Mouse (Mus musculus) stomach, embryonic 15.5 days (tissue): ENCODE measurements around the gene Kcna6. TPM values are rescaled to one million over a fixed set of nuclear protein-coding genes. Genes with fewer than 3 reads are reported as not detected.

Source experiments
- ATAC-seq: fragments of 200-750 bp; cut with Nextera tagmentation; 2 replicates; pipeline ENCODE4 v1.8.0; 2017; ENCODE audit warnings: low read depth, moderate number of reproducible peaks, moderate TSS enrichment; ENCODE audit not compliant: insufficient read depth, low FRiP score
- H3K27ac ChIP-seq: fragments of 300-500 bp; sonication (generic); 2 replicates; pipeline ENCODE4 v1.5.1; 2015; ENCODE audit warnings: mild to moderate bottlenecking, inconsistent platforms
- H3K27me3 ChIP-seq: fragments of 300-500 bp; sonication (generic); replicated peaks from 2 replicates; pipeline ENCODE4 v1.6.1; 2015; ENCODE audit warnings: inconsistent platforms
- H3K36me3 ChIP-seq: fragments of 300-500 bp; sonication (generic); 2 replicates; pipeline ENCODE4 v1.6.1; 2015; ENCODE audit warnings: inconsistent platforms
- H3K4me1 ChIP-seq: fragments of 300-500 bp; sonication (generic); 2 replicates; pipeline ENCODE4 v1.6.1; 2015; ENCODE audit warnings: inconsistent platforms
- H3K4me2 ChIP-seq: fragments of 300-500 bp; sonication (generic); 2 replicates; pipeline ENCODE4 v1.6.1; 2015; ENCODE audit warnings: mild to moderate bottlenecking, inconsistent platforms
- H3K4me3 ChIP-seq: fragments of 300-500 bp; sonication (generic); replicated peaks from 2 replicates; pipeline ENCODE4 v1.5.1; 2015; ENCODE audit warnings: inconsistent platforms
- H3K9ac ChIP-seq: fragments of 300-500 bp; sonication (generic); 2 replicates; pipeline ENCODE4 v1.6.1; 2015; ENCODE audit warnings: inconsistent platforms
- H3K9me3 ChIP-seq: fragments of 300-500 bp; sonication (generic); 2 replicates; pipeline ENCODE4 v1.6.1; 2016; ENCODE audit warnings: inconsistent platforms
- WGBS: fragments of 180-500 bp; shearing (Covaris S2); methylation state at CpG from one replicate; pipeline ENCODE4 v1.1.7; 2015; 5-methylcytosine and 5-hydroxymethylcytosine counted together
- polyA plus RNA-seq: library from polyadenylated mRNA; unstranded; fragments of >200 nt; fragmentation: Nextera tagmentation; extraction: Ambion mirVana; gene quantifications from 2 replicates; pipeline ENCODE4 v1.2.1, GENCODE M21; 2015

Kcna6 gene
- polyA plus RNA-seq, 1 experiment from 2014 or later: 2.8 TPM

GRCm38 (mm10) chr6:126718423-126719087, 21.9 kb downstream of the Kcna6 start:
- Histone ChIP-seq H3K9me3 (no peaks in the 10 kb centered on the region), H3K27ac (no peak overlapping the region), H3K4me1 (no peaks in the 10 kb centered on the region), H3K9ac (no peak overlapping the region), H3K27me3 (no peaks in the 10 kb centered on the region), H3K4me3 (no peak overlapping the region), H3K4me2 (no peak overlapping the region), H3K36me3 (no peaks in the 10 kb centered on the region)
- WGBS: 73% methylated on average over 12 of the region's 12 CpGs
- ATAC-seq: no peak

- Histone ChIP-seq H3K4me2 (no peak overlapping the region), H3K4me3 (no peak overlapping the region), H3K27ac (no peak overlapping the region), H3K36me3 (no peaks in the 10 kb centered on the region), H3K9ac (no peak overlapping the region), H3K27me3 (no peaks in the 10 kb centered on the region), H3K9me3 (no peaks in the 10 kb centered on the region), H3K4me1 (no peaks in the 10 kb centered on the region)
- 78% methylated on average over 6 of the region's 6 CpGs for WGBS
- ATAC-seq: no peak
Observed at GRCm38 (mm10) chr6:126712531-126712930, 27.9 kb downstream of the Kcna6 start.

GRCm38 (mm10) chr6:126705936-126706335, 34.5 kb downstream of the Kcna6 start:
- 54% methylated on average over 6 of the region's 6 CpGs for WGBS
- H3K36me3 ChIP-seq: no peaks in the 10 kb centered on the region
- H3K4me3 ChIP-seq: no peak overlapping the region
- ATAC-seq: no peak
- H3K27me3 ChIP-seq: peaks cover 3% of the 10 kb centered on the region; the same call in 1 of the 2 replicates
- no peak overlapping the region for H3K27ac ChIP-seq
- no peaks in the 10 kb centered on the region for H3K4me1 ChIP-seq
- H3K4me2 ChIP-seq: no peak overlapping the region
- H3K9me3 ChIP-seq: no peaks in the 10 kb centered on the region
- H3K9ac ChIP-seq: no peak overlapping the region

GRCm38 (mm10) chr6:126704430-126704829, 36.0 kb downstream of the Kcna6 start:
- Histone ChIP-seq H3K9me3 (no peaks in the 10 kb centered on the region), H3K27me3 (peaks cover 3% of the 10 kb centered on the region; the same call in 1 of the 2 replicates), H3K4me1 (no peaks in the 10 kb centered on the region), H3K36me3 (no peaks in the 10 kb centered on the region), H3K4me3 (no peak overlapping the region), H3K27ac (no peak overlapping the region), H3K9ac (no peak overlapping the region), H3K4me2 (no peak overlapping the region)
- ATAC-seq: no peak
- WGBS: 14% methylated on average over 4 of the region's 4 CpGs

GRCm38 (mm10) chr6:126702116-126702515, 38.4 kb downstream of the Kcna6 start:
- H3K9me3 ChIP-seq: no peaks in the 10 kb centered on the region
- H3K4me3 ChIP-seq: no peak overlapping the region
- WGBS: 1% methylated on average over 12 of the region's 12 CpGs
- H3K4me2 ChIP-seq: peak overlapping the region; percentile 39
- peak; percentile 37; the same call in 1 of the 2 replicates for ATAC-seq
- peaks cover 3% of the 10 kb centered on the region; the same call in 1 of the 2 replicates for H3K27me3 ChIP-seq
- no peak overlapping the region for H3K9ac ChIP-seq
- H3K36me3 ChIP-seq: no peaks in the 10 kb centered on the region
- H3K4me1 ChIP-seq: no peaks in the 10 kb centered on the region
- no peak overlapping the region for H3K27ac ChIP-seq

GRCm38 (mm10) chr6:126701196-126701595, 39.3 kb downstream of the Kcna6 start:
- H3K36me3 ChIP-seq: no peaks in the 10 kb centered on the region
- no peaks in the 10 kb centered on the region for H3K9me3 ChIP-seq
- H3K27me3 ChIP-seq: peaks cover 3% of the 10 kb centered on the region; the same call in 1 of the 2 replicates
- no peak overlapping the region for H3K4me3 ChIP-seq
- H3K27ac ChIP-seq: no peak overlapping the region
- no peak overlapping the region for H3K9ac ChIP-seq
- H3K4me2 ChIP-seq: no peak overlapping the region
- ATAC-seq: no peak
- WGBS: 74% methylated on average over 23 of the region's 23 CpGs
- no peaks in the 10 kb centered on the region for H3K4me1 ChIP-seq

GRCm38 (mm10) chr6:126699995-126700394, 40.5 kb downstream of the Kcna6 start:
- Histone ChIP-seq H3K27me3 (peaks cover 3% of the 10 kb centered on the region; the same call in 1 of the 2 replicates), H3K4me1 (no peaks in the 10 kb centered on the region), H3K4me2 (no peak overlapping the region), H3K36me3 (no peaks in the 10 kb centered on the region), H3K9ac (no peak overlapping the region), H3K9me3 (no peaks in the 10 kb centered on the region), H3K27ac (no peak overlapping the region), H3K4me3 (no peak overlapping the region)
- no peak for ATAC-seq
- WGBS: 73% methylated on average over 5 of the region's 5 CpGs

- 69% methylated on average over 4 of the region's 4 CpGs for WGBS
- Histone ChIP-seq H3K9ac (no peak overlapping the region), H3K4me2 (no peak overlapping the region), H3K27me3 (no peaks in the 10 kb centered on the region), H3K4me1 (no peaks in the 10 kb centered on the region), H3K9me3 (no peaks in the 10 kb centered on the region), H3K27ac (no peak overlapping the region), H3K36me3 (no peaks in the 10 kb centered on the region), H3K4me3 (no peak overlapping the region)
- ATAC-seq: no peak
Observed at GRCm38 (mm10) chr6:126687120-126687519, 53.4 kb downstream of the Kcna6 start.

GRCm38 (mm10) chr6:126685135-126685534, 55.3 kb downstream of the Kcna6 start:
- Histone ChIP-seq H3K27ac (no peak overlapping the region), H3K4me3 (no peak overlapping the region), H3K9me3 (no peaks in the 10 kb centered on the region), H3K4me2 (no peak overlapping the region), H3K27me3 (no peaks in the 10 kb centered on the region), H3K9ac (no peak overlapping the region), H3K4me1 (no peaks in the 10 kb centered on the region), H3K36me3 (no peaks in the 10 kb centered on the region)
- no peak for ATAC-seq
- WGBS: 43% methylated on average over 3 of the region's 3 CpGs

- H3K36me3 ChIP-seq: no peaks in the 10 kb centered on the region
- ATAC-seq: no peak
- WGBS: 69% methylated on average over 7 of the region's 7 CpGs
- H3K4me2 ChIP-seq: no peak overlapping the region
- no peak overlapping the region for H3K9ac ChIP-seq
- H3K27me3 ChIP-seq: no peaks in the 10 kb centered on the region
- H3K4me3 ChIP-seq: no peak overlapping the region
- no peak overlapping the region for H3K27ac ChIP-seq
- no peaks in the 10 kb centered on the region for H3K9me3 ChIP-seq
- H3K4me1 ChIP-seq: no peaks in the 10 kb centered on the region
Observed at GRCm38 (mm10) chr6:126678961-126679360, 61.5 kb downstream of the Kcna6 start.

- Histone ChIP-seq H3K36me3 (no peaks in the 10 kb centered on the region), H3K27me3 (no peaks in the 10 kb centered on the region), H3K4me1 (no peaks in the 10 kb centered on the region), H3K4me2 (no peak overlapping the region), H3K27ac (no peak overlapping the region), H3K4me3 (no peak overlapping the region), H3K9ac (no peak overlapping the region), H3K9me3 (no peaks in the 10 kb centered on the region)
- no peak for ATAC-seq
- WGBS: 93% methylated on average over 5 of the region's 5 CpGs
Observed at GRCm38 (mm10) chr6:126667001-126667400, 73.5 kb downstream of the Kcna6 start.

GRCm38 (mm10) chr6:126666091-126666490, 74.4 kb downstream of the Kcna6 start:
- Histone ChIP-seq H3K9ac (no peak overlapping the region), H3K4me1 (no peaks in the 10 kb centered on the region), H3K4me3 (no peak overlapping the region), H3K27me3 (no peaks in the 10 kb centered on the region), H3K36me3 (no peaks in the 10 kb centered on the region), H3K27ac (no peak overlapping the region), H3K9me3 (no peaks in the 10 kb centered on the region), H3K4me2 (no peak overlapping the region)
- WGBS: 50% methylated on average over 6 of the region's 6 CpGs
- no peak for ATAC-seq

- 64% methylated on average over 3 of the region's 3 CpGs for WGBS
Observed at GRCm38 (mm10) chr6:126664569-126664968, 75.9 kb downstream of the Kcna6 start.

More at GRCm38 (mm10) chr6:126664569-126664968, 75.9 kb downstream of the Kcna6 start:
- H3K4me1 ChIP-seq: no peaks in the 10 kb centered on the region
- no peak overlapping the region for H3K9ac ChIP-seq
- H3K27me3 ChIP-seq: no peaks in the 10 kb centered on the region
- H3K9me3 ChIP-seq: no peaks in the 10 kb centered on the region
- no peak overlapping the region for H3K4me3 ChIP-seq
- H3K36me3 ChIP-seq: no peaks in the 10 kb centered on the region
- H3K4me2 ChIP-seq: no peak overlapping the region
- H3K27ac ChIP-seq: no peak overlapping the region
- no peak for ATAC-seq
